Mouse (Mus musculus): ENCODE measurements around the gene Akr1b3. TPM values are rescaled to one million over a fixed set of nuclear protein-coding genes. Genes with fewer than 3 reads are reported as not detected.
A peak's percentile ranks its signal among the peaks of the same experiment; 100 is the strongest.
"Not testable (repeated sequence)": the region's sequence is repeated elsewhere in the genome, so short reads cannot be mapped to it uniquely, and the experiment has no call there.

Gene Akr1b3
- 120 to 137 TPM (median 136 TPM) in 3 replicates for total RNA-seq (2017)

DNA sequence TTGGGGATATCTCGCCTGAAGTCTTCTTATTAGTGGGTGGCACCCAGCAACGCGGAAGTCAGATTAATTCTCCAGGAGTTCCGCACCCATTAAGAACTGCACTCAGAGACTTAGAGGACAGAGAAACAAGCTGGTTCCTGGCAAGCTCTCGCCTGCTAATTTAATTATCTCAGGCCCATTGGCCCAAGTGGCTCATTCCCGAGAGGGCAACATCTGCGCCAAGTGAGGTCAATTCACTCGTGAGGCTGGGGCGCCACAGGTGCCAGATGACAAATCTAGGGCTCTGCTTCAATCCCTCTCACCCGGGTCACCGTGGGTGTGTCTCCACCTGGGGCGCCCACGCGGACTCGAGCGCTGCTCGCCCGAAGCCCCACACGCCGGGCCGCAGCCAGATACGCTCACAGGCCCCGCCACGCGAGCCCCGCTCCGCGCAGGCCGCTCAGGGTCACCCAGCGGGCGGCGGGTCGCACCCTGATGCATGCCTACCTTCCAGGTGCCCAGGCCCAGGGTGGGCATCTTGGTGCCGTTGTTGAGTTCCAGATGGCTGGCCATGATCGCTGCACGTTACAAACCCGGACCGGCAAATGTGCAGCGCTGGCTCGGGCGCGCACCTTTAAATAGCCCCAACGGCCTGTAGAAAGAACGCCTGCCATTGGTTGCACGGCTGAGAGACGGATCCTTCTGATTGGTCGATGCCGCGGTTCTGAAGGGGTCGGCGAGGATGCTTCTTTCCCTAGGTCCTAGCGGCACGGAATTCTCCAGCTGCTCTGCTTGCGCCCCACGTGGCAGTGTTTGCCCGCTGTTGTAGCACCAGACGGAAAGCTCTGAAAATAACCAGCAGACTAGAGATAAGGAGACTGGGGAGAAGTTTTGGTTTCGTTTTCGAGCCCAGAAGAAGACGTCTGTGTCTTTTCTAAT, at the start of gene Akr1b3:
Gene Akr1b3 (minus strand): TSS at position 625 of the 918 bp plus-strand sequence.
- peak; percentile 94 for ATAC-seq (replicated peaks; ENCODE audit: insufficient number of reproducible peaks, low FRiP score, low TSS enrichment, poor library complexity, severe bottlenecking)

DNA sequence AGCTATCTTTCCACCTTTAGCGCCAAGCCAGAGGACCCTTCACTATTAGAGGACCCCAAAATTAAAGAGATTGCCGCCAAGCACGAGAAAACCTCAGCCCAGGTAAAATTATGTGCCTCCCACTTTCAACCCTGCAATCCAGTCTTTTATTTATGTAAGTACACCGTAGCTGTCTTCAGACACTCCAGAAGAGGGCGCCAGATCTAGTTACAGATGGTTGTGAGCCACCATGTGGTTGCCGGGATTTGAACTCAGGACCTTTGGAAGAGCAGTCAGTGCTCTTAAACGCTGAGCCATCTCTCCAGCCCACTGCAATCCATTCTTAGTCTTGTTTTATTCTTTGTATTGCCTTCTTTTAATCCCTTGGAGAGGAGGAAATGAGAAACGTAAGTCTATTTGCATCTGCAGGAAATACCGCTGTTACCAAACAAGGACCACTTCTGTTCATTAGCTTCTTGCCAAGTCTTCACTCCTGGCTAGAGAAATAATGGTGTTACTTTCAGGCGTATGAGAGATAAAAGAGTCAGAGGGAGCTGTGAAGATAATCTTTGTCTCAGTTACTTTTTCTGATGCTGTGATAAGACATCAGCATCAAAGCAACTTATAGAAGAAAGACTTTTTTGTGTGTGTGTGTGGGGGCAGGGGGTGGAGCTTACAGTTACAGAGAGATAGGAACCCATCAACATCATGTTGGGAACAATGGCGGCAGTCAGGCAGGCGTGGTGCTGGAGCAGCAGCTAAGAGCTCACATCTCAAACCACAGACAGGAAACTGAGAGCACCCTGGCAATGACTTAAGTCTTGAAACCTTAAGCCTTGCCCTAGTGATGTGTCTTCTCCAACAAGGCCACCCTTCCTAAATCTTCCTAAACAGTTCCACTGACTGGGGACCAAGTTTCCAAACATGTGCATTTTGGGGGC, 47.2 kb upstream of the Akr1b3 start:
- no peak for ATAC-seq (replicated peaks; ENCODE audit: insufficient number of reproducible peaks, low FRiP score, low TSS enrichment, poor library complexity, severe bottlenecking)

DNA sequence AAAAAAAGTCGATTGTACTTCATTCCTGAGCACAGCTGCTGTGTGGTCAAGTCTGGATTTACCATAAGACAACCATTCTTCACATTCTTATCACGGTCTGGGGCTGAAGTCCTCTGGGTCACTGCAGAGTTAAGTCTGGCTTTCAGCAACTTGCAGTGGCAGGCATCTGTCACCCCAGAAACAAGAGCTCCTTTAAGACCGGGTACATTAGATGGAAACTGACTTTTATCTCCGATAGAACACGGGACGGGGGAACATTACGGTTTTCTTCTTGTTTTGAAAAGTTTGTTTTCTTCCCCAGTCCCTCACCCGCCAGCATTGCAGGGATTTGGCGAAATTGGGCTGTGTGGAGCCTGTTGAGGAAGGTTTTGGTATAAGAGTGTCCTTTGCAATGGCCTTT, 38.6 kb upstream of the Akr1b3 start:
- no peak for ATAC-seq (replicated peaks; ENCODE audit: insufficient number of reproducible peaks, low FRiP score, low TSS enrichment, poor library complexity, severe bottlenecking)

DNA sequence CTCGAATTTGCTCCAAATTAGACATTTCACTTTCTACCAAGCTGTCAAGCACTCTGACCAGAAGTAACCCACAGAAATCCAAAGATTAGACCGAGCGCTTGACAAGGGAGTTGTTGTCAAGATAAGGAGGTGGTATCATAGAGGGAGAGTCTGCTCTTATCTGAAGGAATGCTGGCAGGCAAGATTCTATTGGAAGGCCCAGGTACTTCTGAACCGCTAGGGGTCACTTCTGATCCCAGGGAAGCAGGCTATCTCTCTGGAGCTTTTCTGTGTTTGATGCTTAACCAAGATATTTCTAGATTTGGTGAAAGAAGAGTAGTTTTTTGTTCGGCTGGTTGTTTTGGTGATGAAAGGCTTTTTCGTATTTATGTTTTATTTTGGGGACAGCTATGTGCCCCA, 38.1 kb upstream of the Akr1b3 start:
- ATAC-seq (replicated peaks; ENCODE audit: insufficient number of reproducible peaks, low FRiP score, low TSS enrichment, poor library complexity, severe bottlenecking) = no peak

DNA sequence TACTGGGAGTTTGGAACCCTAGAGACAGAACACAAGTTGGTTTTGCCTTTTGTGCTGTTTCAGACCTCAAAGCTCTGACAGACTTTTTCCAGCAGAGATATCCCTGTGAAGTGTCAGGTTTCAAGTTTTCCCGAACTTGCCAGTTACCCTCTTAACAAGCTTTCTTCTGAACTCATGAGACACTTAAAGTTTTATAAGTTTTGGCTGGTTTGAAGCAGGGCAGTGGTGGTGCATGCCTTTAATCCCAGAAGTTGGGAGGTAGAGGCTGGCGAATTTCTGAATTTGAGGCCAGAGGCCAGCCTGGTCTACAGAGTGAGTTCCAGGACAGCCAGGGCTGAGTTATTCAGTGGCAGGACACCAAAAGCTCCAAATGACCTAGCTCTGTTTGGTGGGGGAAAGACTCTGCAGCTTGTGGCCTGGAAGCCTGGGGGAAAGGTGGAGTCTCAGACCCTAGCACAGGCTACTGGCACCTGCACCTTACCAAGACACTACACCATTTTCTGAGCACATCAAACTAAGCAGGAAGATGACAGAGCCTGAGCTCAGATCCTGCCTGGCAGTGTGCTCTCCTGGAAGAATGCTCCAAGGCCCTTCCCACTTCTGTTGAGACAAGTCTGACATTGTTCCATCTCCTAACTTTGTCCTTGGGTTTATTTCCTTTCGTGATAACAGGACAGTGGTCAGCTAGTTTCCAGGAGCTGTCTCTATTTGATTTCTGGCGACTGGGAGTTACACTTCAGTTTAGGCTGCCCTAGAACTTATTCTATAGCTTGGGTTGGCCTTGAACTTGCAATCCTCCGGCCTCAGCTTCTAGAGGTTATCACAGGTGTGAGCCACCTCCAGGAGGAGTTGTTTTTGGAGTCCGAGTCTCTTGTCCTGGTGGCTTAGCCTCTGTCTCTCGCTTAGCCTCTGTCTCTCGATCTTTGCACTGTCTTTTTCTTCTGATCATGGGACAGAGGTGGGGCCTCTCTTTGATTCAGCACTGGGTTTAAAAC, 37.4 kb upstream of the Akr1b3 start:
- ATAC-seq (replicated peaks; ENCODE audit: insufficient number of reproducible peaks, low FRiP score, low TSS enrichment, poor library complexity, severe bottlenecking) = no peak

DNA sequence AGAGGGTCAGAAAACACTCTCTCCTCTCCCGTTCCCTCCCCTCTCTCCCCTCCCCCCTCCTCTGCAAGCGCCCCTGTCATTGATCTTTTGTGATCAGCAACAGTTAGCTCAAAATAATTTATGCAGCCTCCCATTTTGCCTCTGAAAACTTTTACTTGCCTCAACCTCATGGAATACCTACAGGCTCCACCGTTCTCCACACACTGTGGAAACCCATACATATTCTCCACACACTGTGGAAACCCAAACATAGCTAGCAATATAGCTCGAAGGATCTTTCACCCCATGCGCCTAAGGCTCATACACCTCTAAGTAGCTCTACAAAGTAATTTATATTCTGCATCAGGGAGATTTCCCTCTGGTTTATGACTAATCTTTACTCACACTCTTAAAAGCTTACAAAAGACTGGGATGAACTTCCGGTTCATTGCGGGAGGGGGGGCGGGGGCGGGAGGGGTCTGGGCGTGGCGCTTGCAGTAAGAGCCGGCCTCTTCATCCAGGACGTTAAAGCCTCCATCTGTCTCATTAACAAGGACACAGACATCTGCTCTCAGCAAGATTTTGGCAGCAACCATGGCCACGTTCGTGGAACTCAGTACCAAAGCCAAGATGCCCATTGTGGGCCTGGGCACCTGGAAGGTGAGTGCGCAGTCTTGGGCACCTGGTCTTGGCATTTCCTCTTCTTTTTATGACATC, 36.5 kb upstream of the Akr1b3 start, which contains the start of gene Akr1b8:
Gene Akr1b8 (plus strand): TSS at position 462 of the 696 bp plus-strand sequence.
- ATAC-seq (replicated peaks; ENCODE audit: insufficient number of reproducible peaks, low FRiP score, low TSS enrichment, poor library complexity, severe bottlenecking) = no peak

DNA sequence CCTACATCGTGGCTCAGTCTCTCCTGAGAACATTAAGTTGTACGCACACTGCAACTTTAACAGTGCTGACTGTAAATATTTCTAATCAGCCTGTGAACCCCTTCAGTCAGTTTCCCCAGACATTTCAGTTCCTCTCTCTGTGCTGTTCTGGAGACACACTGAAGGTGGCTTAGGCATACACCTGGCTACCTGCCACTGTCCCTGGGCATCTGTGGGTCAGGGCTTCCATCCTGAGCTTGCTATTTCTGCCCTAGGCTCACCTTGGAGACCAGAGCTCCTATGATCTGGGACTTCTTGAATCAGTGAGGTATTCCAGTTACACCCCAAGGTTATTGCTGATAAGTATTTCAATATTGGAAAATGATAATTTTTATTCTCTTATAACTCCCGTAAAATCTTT, 35.1 kb upstream of the Akr1b3 start:
- ATAC-seq (replicated peaks; ENCODE audit: insufficient number of reproducible peaks, low FRiP score, low TSS enrichment, poor library complexity, severe bottlenecking) = no peak

DNA sequence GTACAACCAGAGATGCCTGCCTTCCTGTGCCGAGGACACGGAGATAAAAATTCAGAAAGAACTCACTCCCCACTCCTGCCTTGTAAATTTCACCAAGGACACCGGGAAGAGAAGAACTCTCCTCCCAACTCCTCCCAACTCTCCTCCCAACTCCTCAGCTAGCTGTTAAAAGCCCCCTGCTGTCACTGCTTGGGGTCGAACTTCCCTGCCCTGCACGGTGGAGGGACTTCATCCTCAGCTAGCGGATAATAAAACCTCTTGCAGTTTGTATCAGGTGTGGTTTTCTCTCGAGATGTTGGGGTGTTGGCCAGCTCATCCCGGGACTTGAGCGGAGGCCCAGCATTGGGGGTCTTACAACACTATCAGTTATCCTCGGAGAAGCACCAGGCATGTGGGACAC, 34.2 kb upstream of the Akr1b3 start:
- not testable (repeated sequence) for ATAC-seq (replicated peaks; ENCODE audit: insufficient number of reproducible peaks, low FRiP score, low TSS enrichment, poor library complexity, severe bottlenecking)

DNA sequence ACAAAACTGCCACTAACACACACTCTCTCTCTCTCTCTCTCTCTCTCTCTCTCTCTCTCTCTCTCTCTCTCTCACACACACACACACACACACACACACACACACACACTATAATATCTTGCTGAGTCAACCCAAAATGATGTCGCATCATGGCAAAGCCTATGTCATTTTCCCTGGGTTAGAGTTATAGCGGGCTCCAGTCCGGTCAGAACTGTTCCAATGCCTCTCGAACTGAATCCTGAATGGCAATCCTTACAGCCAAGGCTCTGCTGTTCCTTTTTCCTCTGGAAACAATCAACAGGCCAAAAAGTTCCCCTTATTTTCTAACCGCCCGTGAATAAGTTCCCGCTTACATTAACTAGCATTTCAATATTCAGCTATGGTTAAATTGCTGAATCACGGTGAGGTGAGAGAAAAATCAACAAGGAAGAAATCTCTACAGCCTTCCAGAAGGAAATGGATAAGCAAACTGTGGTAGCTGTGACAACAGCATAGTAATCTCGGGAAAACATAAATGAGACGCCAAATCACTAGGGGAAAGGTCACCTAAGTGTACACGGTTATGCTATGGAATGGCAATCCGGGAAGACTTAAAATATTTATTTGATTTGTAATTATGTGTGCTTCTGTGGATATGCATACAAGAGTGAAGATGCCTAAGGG, 32.9 kb upstream of the Akr1b3 start:
- no peak for ATAC-seq (replicated peaks; ENCODE audit: insufficient number of reproducible peaks, low FRiP score, low TSS enrichment, poor library complexity, severe bottlenecking)

DNA sequence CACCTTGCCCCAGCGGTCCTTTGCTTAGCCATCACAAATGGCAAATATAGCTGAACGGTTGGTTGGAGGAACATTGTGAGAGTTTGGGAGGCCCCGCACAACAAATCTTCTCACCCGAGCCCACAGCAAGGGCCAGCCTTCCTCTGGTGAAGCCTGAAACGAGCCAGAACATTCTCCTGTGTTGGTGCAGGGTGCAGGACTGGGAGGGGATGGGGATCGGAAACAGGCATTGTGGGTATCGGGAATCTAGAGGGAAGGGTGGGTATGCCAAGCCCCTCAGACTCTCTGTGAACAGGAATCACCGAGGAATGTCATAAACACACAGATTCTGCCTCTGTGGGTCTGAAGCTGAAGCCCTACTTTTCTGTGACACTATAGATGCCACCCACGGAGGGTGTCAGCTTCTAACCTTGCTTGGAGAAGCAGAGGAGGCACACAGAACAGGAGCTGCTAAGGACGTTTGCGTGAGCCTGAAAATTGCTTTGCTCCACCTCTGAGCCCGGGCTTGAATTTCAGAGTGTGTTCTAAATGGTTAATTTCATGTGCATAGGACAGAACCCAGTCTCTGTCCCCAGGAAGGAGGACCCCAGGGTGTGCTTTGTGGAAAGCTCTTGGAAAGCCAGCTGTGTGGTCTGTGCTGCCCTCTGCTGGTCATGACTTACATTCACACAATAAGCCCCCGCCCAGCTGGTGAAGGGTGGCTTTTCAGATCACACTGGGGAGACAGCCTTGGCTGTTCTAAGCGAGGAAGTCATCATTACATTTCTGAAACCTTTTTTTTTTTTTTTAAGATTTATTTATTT, 29.0 kb upstream of the Akr1b3 start:
- ATAC-seq (replicated peaks; ENCODE audit: insufficient number of reproducible peaks, low FRiP score, low TSS enrichment, poor library complexity, severe bottlenecking) = peak; percentile 80; the same call in 1 of the 2 replicates

DNA sequence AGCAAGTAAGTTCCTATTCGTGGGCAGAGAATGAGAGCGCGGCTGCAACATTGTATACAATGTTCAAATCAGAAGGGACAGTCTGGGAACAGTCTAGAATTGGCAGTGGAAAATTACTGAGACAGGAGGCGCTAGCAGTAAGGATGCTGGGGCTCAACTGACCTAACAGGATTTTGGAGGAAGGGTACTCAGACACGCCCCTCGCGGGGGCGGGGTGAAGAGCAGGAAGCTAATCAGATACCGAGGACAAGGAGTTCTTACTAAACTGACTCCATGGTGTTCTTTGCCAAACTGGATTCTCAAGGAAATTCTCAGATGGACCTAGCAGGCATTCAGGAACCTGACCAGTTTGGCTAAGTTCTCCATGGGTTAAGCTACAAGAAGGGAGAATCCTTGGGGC, 27.7 kb upstream of the Akr1b3 start:
- ATAC-seq (replicated peaks; ENCODE audit: insufficient number of reproducible peaks, low FRiP score, low TSS enrichment, poor library complexity, severe bottlenecking) = no peak

DNA sequence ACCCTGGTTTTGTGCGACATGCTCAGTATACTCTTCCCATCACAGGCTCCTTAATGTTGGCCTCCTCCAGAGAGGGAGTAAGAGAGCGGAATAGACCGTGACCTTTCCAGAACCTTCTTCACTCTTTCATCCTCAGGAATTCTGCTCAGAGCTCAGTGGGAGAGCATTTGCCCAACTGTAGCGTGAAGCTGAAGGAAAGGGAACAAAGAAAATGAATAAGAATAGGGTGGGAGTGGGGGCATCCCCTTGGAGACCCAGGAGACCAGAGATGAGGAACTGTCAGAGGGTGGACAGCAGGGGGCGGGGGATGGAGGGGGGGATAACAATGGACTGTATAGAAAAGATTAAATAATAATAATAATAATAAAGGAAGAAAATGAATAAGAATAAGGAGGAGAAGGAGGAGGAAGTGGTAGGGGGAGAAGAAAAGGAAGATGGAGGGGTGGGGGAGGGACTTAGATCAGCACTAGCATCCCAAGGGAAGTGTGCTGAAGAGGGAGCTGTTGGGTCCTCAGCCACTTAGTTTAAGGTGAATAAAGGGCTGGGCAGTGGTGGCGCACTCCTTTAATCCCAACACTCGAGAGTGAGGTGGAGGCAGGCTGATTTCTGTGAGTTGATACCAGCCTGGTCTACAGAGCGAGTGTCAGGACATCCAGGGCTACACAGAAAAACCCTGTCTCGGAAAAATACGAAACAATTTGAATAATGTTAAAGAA, 27.0 kb upstream of the Akr1b3 start:
- ATAC-seq (replicated peaks; ENCODE audit: insufficient number of reproducible peaks, low FRiP score, low TSS enrichment, poor library complexity, severe bottlenecking) = no peak

DNA sequence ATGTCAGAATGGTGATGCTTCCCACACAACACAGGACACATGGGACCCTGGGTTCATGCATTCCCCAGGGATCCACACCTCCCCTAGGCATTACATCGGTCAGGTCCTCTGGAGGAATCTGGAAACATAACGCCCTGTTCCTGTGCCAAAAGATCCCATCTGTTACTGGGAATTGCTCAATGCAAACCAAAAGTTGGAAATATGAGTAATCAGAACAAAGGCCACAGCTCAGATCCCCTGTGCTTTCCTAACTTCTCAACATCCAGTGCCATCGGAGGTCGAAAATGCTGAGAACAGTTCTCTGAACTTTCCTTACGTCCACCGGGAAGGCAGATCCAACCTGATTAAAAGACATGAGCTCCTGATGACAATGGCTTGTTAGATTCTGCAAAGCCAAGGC, 26.1 kb upstream of the Akr1b3 start:
- no peak for ATAC-seq (replicated peaks; ENCODE audit: insufficient number of reproducible peaks, low FRiP score, low TSS enrichment, poor library complexity, severe bottlenecking)

DNA sequence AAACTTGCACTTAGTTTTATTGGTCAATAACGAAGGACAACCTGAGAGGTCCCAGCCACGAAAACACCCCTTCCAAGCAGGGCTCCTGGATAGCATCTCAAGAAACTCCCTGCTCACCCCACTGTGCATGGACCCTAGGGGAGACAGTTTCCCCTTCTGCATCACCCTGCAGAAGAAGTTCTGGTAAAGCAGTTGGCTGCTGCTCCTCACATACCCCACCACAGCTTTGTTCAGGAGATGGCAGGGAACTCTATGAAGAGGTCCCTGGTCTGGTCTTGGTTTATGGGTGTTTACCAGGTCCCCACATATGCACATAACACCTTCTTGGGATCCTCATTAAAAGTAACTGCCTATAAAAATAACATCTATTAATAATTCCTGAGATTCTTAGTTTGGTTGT, 25.2 kb upstream of the Akr1b3 start:
- ATAC-seq (replicated peaks; ENCODE audit: insufficient number of reproducible peaks, low FRiP score, low TSS enrichment, poor library complexity, severe bottlenecking) = no peak

DNA sequence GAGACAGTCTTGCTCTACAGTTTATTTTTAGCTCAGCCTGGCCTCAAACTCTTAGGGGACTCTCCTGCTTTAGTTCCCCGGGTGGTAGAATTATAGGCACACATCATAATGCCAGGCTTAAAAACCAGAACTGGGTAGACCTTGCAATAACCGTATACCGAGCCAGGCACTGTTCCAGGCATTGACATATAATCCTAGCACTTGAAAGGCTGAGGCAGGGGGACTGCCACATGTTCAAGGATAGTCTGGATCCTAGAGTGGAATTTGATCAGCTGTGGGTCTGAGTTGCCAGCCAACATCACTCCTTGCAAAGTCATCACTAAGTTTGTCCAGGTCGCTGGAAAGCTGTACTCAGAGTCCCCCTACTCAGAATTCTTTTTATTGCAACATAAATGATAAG, 24.7 kb upstream of the Akr1b3 start:
- no peak for ATAC-seq (replicated peaks; ENCODE audit: insufficient number of reproducible peaks, low FRiP score, low TSS enrichment, poor library complexity, severe bottlenecking)

DNA sequence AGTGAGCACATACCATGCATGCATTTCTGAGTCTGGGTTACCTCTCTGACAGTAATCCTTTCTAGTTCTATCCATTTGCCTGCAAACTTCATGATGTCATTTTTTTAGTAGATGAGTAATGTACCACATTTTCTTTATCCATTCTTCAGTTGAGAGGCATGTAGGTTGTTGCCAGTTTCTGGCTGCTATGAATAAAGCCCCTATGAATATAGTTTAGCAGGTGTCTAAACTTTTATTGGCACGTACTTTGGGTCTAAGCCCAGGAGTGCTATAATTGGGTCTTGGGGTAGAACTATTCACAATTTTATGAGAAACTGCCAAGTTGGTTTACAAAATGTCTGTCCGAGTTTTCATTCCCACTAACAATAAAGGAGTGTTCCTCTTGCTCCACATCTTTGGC, 20.5 kb upstream of the Akr1b3 start:
- ATAC-seq (replicated peaks; ENCODE audit: insufficient number of reproducible peaks, low FRiP score, low TSS enrichment, poor library complexity, severe bottlenecking) = no peak

Data from monocyte, adult 5-6 weeks (primary cell).